Mouse (Mus musculus) myocyte (in vitro differentiated cells): ENCODE results near the gene Tpsg1. TPM values are rescaled to one million over a fixed set of nuclear protein-coding genes. Genes with fewer than 3 reads are reported as not detected.

Experiments used
- H3K27me3 ChIP-seq: one replicate; pipeline ENCODE4 v1.6.1; 2011; ENCODE audit not compliant: control insufficient read depth, insufficient read depth, insufficient read length
- H3K36me3 ChIP-seq: one replicate; pipeline ENCODE4 v1.6.1; 2011; ENCODE audit not compliant: control insufficient read depth, insufficient read depth
- H3K4me2 ChIP-seq: one replicate; pipeline ENCODE4 v1.6.1; 2011; ENCODE audit warnings: low read depth, control low read depth
- H3K4me3 ChIP-seq: one replicate; pipeline ENCODE4 v1.5.1; 2011; ENCODE audit warnings: mild to moderate bottlenecking, control low read depth, moderate library complexity
- H3K79me2 ChIP-seq: one replicate; pipeline ENCODE4 v1.6.1; 2011; ENCODE audit not compliant: control insufficient read depth, insufficient read depth
- H3ac ChIP-seq: one replicate; pipeline ENCODE4 v1.6.1; 2011; ENCODE audit not compliant: control insufficient read depth, insufficient read length
- CEBPB ChIP-seq: IDR thresholded peaks from 2 replicates; pipeline ENCODE4 v1.6.1; 2011; ENCODE audit warnings: mild to moderate bottlenecking, moderate library complexity; ENCODE audit not compliant: poor library complexity, insufficient read depth, severe bottlenecking
- E2F4 ChIP-seq: IDR thresholded peaks from one replicate; pipeline ENCODE4 v1.6.1; 2011; ENCODE audit warnings: mild to moderate bottlenecking, control low read depth, moderate library complexity; ENCODE audit not compliant: insufficient read depth
- MAX ChIP-seq: IDR thresholded peaks from one replicate; pipeline ENCODE4 v1.6.1; 2011; ENCODE audit warnings: low read depth, mild to moderate bottlenecking, control low read depth
- MYOD1 ChIP-seq, 3 experiments: IDR thresholded peaks; one replicate each; pipeline ENCODE4 v1.6.1; 2011; ENCODE audit warnings: control low read depth in 2 of 3, low read depth in 2 of 3, mild to moderate bottlenecking in 2 of 3, moderate library complexity in 1 of 3; ENCODE audit not compliant: insufficient read length in 2 of 3, control insufficient read depth in 1 of 3
- MYOG ChIP-seq, 3 experiments: IDR thresholded peaks; one replicate each; pipeline ENCODE4 v1.6.1; 2011; ENCODE audit warnings: control low read depth in 2 of 3, low read depth in 2 of 3, mild to moderate bottlenecking in 2 of 3; ENCODE audit not compliant: insufficient read length in 2 of 3, control insufficient read depth in 1 of 3, insufficient read depth in 1 of 3
- POLR2A ChIP-seq: IDR thresholded peaks from one replicate; pipeline ENCODE4 v1.6.1; 2011; ENCODE audit warnings: low read depth, mild to moderate bottlenecking, control low read depth, moderate library complexity; ENCODE audit not compliant: insufficient read length
- POLR2AphosphoS2 ChIP-seq: IDR thresholded peaks from one replicate; pipeline ENCODE4 v1.6.1; 2011; ENCODE audit warnings: low read depth, control low read depth; ENCODE audit not compliant: insufficient read length
- REST ChIP-seq: IDR thresholded peaks from one replicate; pipeline ENCODE4 v1.6.1; 2011; ENCODE audit warnings: mild to moderate bottlenecking, control low read depth, moderate library complexity; ENCODE audit not compliant: insufficient read depth, insufficient read length
- SRF ChIP-seq: IDR thresholded peaks from one replicate; pipeline ENCODE4 v1.6.1; 2011; ENCODE audit warnings: low read depth; ENCODE audit not compliant: control insufficient read depth, insufficient read length
- TCF12 ChIP-seq: IDR thresholded peaks from one replicate; pipeline ENCODE4 v1.6.1; 2011; ENCODE audit warnings: mild to moderate bottlenecking, control low read depth; ENCODE audit not compliant: poor library complexity, insufficient read depth, severe bottlenecking
- TCF3 ChIP-seq: IDR thresholded peaks from one replicate; pipeline ENCODE4 v1.6.1; 2011; ENCODE audit warnings: low read depth, control low read depth; ENCODE audit not compliant: insufficient read length
- USF1 ChIP-seq: IDR thresholded peaks from one replicate; pipeline ENCODE4 v1.6.1; 2011; ENCODE audit warnings: low read depth, mild to moderate bottlenecking, control low read depth, moderate library complexity
- polyA plus RNA-seq: library from polyadenylated mRNA; unstranded; fragments of >200 nt; fragmentation: generic; extraction: Trizol; gene quantifications from one replicate; pipeline ENCODE4 v1.2.1, GENCODE M21; 2012; ENCODE audit warnings: missing spikeins

Tpsg1 gene
- polyA plus RNA-seq, result not detected

DNA sequence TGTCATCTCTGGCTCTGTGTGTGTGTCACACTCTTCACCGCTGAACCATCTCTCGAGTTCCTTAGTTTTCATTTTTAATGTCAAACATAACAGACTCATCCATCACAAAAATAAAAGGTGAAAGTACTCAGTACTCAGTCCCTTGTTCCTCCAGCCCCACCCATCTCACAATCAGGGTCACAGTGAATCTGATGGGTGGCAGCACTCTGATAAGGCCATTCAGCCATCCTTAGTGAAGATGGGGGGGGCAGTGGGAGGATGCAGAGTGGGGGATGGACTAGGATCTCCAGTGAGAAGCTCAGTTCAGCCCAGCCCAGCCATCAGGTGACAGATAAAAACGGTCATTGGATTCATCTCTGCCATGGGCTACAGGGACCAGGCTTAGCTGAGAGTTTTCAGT, at the start of gene Tpsg1:
TSS of gene Tpsg1 (plus strand) at position 301 of the 400 bp plus-strand sequence.
- Histone ChIP-seq H3K36me3 (no peaks in the 10 kb centered on the region), H3K27me3 (peaks cover 18% of the 10 kb centered on the region), H3K4me3 (no peak within 1 kb of the TSS), H3ac (no peak within 1 kb of the TSS), H3K4me2 (no peak within 1 kb of the TSS), H3K79me2 (no peaks in the 10 kb centered on the region)
- TF ChIP-seq E2F4 (no peak), MYOD1 (IDR thresholded peaks at IDR 0.05; ENCODE audit: control insufficient read depth in 1 of 3, insufficient read length in 2 of 3, low read depth in 2 of 3) (no peak), POLR2AphosphoS2 (no peak), USF1 (no peak), TCF12 (no peak), POLR2A (no peak), MYOG (IDR thresholded peaks at IDR 0.05; ENCODE audit: control insufficient read depth in 1 of 3, insufficient read depth in 1 of 3, insufficient read length in 2 of 3, low read depth in 2 of 3) (no peak), CEBPB (no peak), TCF3 (no peak), MAX (no peak), REST (no peak), SRF (no peak)

DNA sequence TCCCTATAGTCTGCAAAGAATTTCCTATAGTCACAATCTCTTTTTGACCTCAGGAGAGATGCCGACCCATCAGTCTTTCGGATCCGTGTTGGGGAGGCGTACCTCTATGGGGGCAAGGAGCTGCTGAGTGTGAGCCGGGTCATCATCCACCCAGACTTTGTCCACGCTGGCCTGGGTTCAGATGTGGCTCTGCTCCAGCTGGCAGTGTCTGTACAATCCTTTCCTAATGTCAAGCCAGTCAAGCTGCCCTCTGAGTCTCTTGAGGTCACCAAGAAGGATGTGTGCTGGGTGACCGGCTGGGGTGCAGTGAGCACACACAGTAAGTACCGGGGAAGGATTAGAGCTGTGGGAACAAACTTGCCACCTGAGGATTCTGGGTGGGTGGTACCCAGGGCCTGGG, 48.3 kb upstream of the Tpsg1 start:
- Histone ChIP-seq H3K27me3 (peaks cover 48% of the 10 kb centered on the region), H3K4me3 (no peak overlapping the region)

DNA sequence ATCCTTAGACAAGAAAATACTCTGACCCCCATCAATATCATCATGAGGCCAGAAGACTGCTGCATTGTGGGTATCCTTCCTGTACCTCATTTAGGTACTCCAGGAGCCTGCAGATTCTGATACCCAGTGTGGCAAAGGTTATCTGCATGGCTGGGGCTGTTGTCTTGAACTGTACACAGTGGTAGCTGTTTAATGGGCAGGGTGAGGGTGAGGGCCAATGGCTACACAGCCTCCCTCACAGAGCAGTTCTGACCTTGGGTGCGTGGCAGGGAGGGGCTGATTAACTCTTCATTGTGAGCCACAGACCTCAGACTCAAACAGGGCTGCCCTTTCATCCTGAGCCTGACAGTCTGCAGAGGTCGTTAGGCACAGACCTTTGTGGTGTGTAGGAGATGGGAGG, 46.1 kb upstream of the Tpsg1 start:
- Histone ChIP-seq H3K27me3 (peaks cover 56% of the 10 kb centered on the region), H3ac (no peak overlapping the region), H3K4me2 (no peak overlapping the region), H3K4me3 (no peak overlapping the region), H3K36me3 (no peaks in the 10 kb centered on the region), H3K79me2 (no peaks in the 10 kb centered on the region)
- TF ChIP-seq MYOG (IDR thresholded peaks at IDR 0.05; ENCODE audit: control insufficient read depth in 1 of 3, insufficient read depth in 1 of 3, insufficient read length in 2 of 3, low read depth in 2 of 3) (no peak), MYOD1 (IDR thresholded peaks at IDR 0.05; ENCODE audit: control insufficient read depth in 1 of 3, insufficient read length in 2 of 3, low read depth in 2 of 3) (no peak), REST (no peak), E2F4 (no peak), USF1 (no peak), SRF (no peak), CEBPB (no peak), POLR2A (no peak), TCF3 (no peak), POLR2AphosphoS2 (no peak), MAX (no peak), TCF12 (no peak)

More for the DNA sequence above, 48.3 kb upstream of the Tpsg1 start:
- Histone ChIP-seq H3ac (no peak overlapping the region), H3K4me2 (no peak overlapping the region), H3K79me2 (no peaks in the 10 kb centered on the region), H3K36me3 (no peaks in the 10 kb centered on the region)
- no peak for TF ChIP-seq CEBPB
- no peak for TF ChIP-seq E2F4
- no peak for TF ChIP-seq TCF12
- no peak for TF ChIP-seq SRF
- no peak for TF ChIP-seq POLR2A
- no peak for TF ChIP-seq MYOD1 (IDR thresholded peaks at IDR 0.05; ENCODE audit: control insufficient read depth in 1 of 3, insufficient read length in 2 of 3, low read depth in 2 of 3)
- no peak for TF ChIP-seq REST

DNA sequence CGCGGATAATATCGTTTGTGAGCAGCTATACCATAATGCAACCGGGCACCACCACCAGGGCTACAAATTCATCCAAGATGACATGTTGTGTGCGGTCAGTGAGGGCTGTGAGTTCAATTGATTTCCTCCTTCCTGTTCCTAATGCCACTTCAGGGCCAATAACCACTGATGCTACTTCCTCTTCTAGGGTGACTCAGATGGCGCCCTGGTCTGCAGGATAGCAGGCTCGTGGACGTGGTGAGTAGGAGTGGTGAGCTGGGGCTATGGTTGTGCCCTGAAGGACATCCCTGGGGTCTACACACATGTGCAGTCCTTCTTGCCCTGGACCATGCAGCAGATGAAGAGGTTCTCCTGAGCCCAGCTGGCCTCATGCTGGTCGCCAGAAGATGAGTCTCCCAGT, 36.8 kb upstream of the Tpsg1 start:
- Histone ChIP-seq H3K36me3 (no peaks in the 10 kb centered on the region), H3K27me3 (peaks cover 52% of the 10 kb centered on the region), H3K4me2 (no peak overlapping the region), H3K4me3 (no peak overlapping the region), H3K79me2 (no peaks in the 10 kb centered on the region), H3ac (no peak overlapping the region)
- TF ChIP-seq MYOD1 (IDR thresholded peaks at IDR 0.05; ENCODE audit: control insufficient read depth in 1 of 3, insufficient read length in 2 of 3, low read depth in 2 of 3) (no peak), E2F4 (no peak), TCF12 (no peak), MYOG (IDR thresholded peaks at IDR 0.05; ENCODE audit: control insufficient read depth in 1 of 3, insufficient read depth in 1 of 3, insufficient read length in 2 of 3, low read depth in 2 of 3) (no peak), REST (no peak), TCF3 (no peak), POLR2AphosphoS2 (no peak), MAX (no peak), USF1 (no peak), POLR2A (no peak), CEBPB (no peak), SRF (no peak)

DNA sequence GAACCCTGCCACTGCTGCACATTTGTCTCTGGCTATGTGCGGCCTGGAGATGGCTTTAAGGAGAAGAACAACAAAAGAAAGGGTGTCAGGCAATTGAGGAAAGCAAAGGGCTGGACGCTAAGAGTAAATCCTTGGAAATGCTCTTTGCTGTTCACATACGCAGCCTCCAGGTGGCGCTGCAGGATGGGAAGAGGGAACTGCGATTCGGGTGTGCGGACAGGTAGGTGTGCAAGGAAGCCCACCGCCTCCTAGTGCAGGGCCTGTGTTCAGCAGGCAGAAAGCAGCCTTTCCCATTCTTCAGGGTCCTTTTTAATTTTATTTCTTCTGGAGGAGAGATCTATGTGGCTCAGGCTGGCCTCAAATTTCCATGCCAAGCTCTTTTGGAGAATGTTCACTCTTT, 35.1 kb upstream of the Tpsg1 start:
- Histone ChIP-seq H3K36me3 (no peaks in the 10 kb centered on the region), H3ac (no peak overlapping the region), H3K79me2 (no peaks in the 10 kb centered on the region), H3K4me3 (no peak overlapping the region), H3K27me3 (peaks cover 41% of the 10 kb centered on the region), H3K4me2 (no peak overlapping the region)
- TF ChIP-seq REST (no peak), TCF12 (no peak), USF1 (no peak), MYOG (IDR thresholded peaks at IDR 0.05; ENCODE audit: control insufficient read depth in 1 of 3, insufficient read depth in 1 of 3, insufficient read length in 2 of 3, low read depth in 2 of 3) (no peak), MYOD1 (IDR thresholded peaks at IDR 0.05; ENCODE audit: control insufficient read depth in 1 of 3, insufficient read length in 2 of 3, low read depth in 2 of 3) (no peak), E2F4 (no peak), TCF3 (no peak), CEBPB (no peak), POLR2AphosphoS2 (no peak), MAX (no peak), POLR2A (no peak), SRF (no peak)
